Mouse (Mus musculus) forebrain, embryonic 14.5 days (tissue): ENCODE data around the gene Prm2. TPM values are rescaled to one million over a fixed set of nuclear protein-coding genes. Genes with fewer than 3 reads are reported as not detected.

Source experiments
- ATAC-seq: fragments of 200-750 bp; cut with Nextera tagmentation; 2 replicates; pipeline ENCODE4 v1.8.0; 2017; ENCODE audit warnings: mild to moderate bottlenecking, moderate library complexity
- DNase-seq: peaks from one replicate; pipeline ENCODE4 v3.0.0-alpha.2; 2015; ENCODE audit warnings: low spot score
- H3K27ac ChIP-seq: fragments of 300-500 bp; sonication (generic); 2 replicates; pipeline ENCODE4 v1.5.1; 2014; ENCODE audit warnings: low read depth, mild to moderate bottlenecking, control low read depth, low read length, moderate library complexity
- H3K27me3 ChIP-seq: fragments of 300-500 bp; sonication (generic); replicated peaks from 2 replicates; pipeline ENCODE4 v1.6.1; 2014; ENCODE audit warnings: low read length, control low read depth, mixed read lengths; ENCODE audit not compliant: control insufficient read depth, insufficient read depth
- H3K36me3 ChIP-seq: fragments of 300-500 bp; sonication (generic); 2 replicates; pipeline ENCODE4 v1.6.1; 2014; ENCODE audit warnings: low read length, control low read depth; ENCODE audit not compliant: control insufficient read depth, insufficient read depth
- H3K4me1 ChIP-seq: fragments of 300-500 bp; sonication (generic); 2 replicates; pipeline ENCODE4 v1.6.1; 2014; ENCODE audit warnings: antibody characterized with exemption, low read length, control low read depth; ENCODE audit not compliant: control insufficient read depth, insufficient read depth
- H3K4me2 ChIP-seq: fragments of 300-500 bp; sonication (generic); 2 replicates; pipeline ENCODE4 v1.6.1; 2014; ENCODE audit warnings: mild to moderate bottlenecking, control low read depth, low read length
- H3K4me3 ChIP-seq: fragments of 300-500 bp; sonication (generic); 2 replicates; pipeline ENCODE4 v1.5.1; 2014; ENCODE audit warnings: low read depth, low read length, control low read depth
- H3K9ac ChIP-seq: fragments of 300-500 bp; sonication (generic); 2 replicates; pipeline ENCODE4 v1.6.1; 2014; ENCODE audit warnings: mild to moderate bottlenecking, low read length, control low read depth, moderate library complexity
- H3K9me3 ChIP-seq: fragments of 300-500 bp; sonication (generic); replicated peaks from 2 replicates; pipeline ENCODE4 v1.6.1; 2016; ENCODE audit warnings: low read length, control low read depth, mixed read lengths; ENCODE audit not compliant: control insufficient read depth
- WGBS: fragments of 180-500 bp; shearing (Covaris S2); extraction: QIAGEN DNeasy Blood & Tissue Kit; methylation state at CpG from one replicate; pipeline ENCODE4 v1.1.7; 2014; 5-methylcytosine and 5-hydroxymethylcytosine counted together
- polyA plus RNA-seq: library from polyadenylated mRNA; unstranded; fragments of >200 nt; fragmentation: Nextera tagmentation; extraction: Ambion mirVana; gene quantifications from 2 replicates; pipeline ENCODE4 v1.2.1, GENCODE M21; 2014

The Prm2 gene
- polyA plus RNA-seq, 1 experiment from 2014 or later, result not detected

DNA sequence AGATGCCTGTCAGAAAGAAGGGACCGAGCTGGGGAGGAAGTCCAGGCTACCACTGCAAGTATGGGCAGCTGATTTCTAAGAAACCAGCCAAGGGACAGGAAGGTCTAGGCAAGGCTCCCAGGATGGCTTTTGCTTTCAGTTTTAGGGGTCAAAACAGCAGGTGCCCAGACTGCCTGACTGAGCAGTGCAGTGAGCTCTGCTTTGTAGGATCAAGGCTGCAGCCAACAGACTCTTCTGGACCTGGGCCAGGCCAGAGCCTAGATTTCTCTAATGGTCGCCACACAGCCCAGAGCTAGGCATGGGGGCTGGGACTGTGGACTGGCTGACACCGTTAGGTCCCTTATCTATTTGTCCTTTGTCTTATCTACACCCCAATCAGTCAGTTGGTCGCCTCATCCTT lies 21.2 kb downstream of the Prm2 start:
- H3K4me3 ChIP-seq, result no peak overlapping the region
- no peak overlapping the region for H3K4me2 ChIP-seq
- DNase-seq, result peak; percentile 7
- H3K36me3 ChIP-seq, result no peaks in the 10 kb centered on the region
- H3K27me3 ChIP-seq, result no peaks in the 10 kb centered on the region
- H3K4me1 ChIP-seq, result no peaks in the 10 kb centered on the region
- H3K27ac ChIP-seq, result no peak overlapping the region
- H3K9ac ChIP-seq, result no peak overlapping the region
- H3K9me3 ChIP-seq, result no peaks in the 10 kb centered on the region
- ATAC-seq, result no peak
- 67% methylated on average over 4 of the region's 4 CpGs for WGBS

DNA sequence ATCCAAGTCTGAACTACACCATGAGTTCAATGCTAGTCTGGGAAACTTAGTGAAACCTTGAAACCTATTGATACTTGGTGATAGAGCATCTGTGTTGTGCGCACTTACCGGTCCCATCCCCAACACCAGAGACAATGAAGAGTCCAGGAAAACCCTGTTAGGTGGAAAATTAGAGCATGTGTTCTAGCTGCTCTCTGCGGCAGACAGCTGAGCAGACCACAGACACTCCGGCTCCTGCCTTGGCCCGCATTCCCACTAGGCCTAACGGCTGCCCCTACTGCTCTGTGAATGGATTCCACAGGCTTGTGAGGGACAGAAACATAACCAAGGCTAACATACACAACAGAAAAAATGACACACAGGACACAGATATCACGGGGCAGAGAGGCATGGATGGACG lies 22.4 kb downstream of the Prm2 start:
- DNase-seq, result no peak
- no peak for ATAC-seq
- no peak overlapping the region for H3K4me3 ChIP-seq
- 89% methylated on average over 8 of the region's 8 CpGs for WGBS
- H3K9me3 ChIP-seq, result no peaks in the 10 kb centered on the region
- no peak overlapping the region for H3K9ac ChIP-seq
- no peaks in the 10 kb centered on the region for H3K4me1 ChIP-seq
- no peak overlapping the region for H3K27ac ChIP-seq
- H3K36me3 ChIP-seq, result no peaks in the 10 kb centered on the region
- no peak overlapping the region for H3K4me2 ChIP-seq
- no peaks in the 10 kb centered on the region for H3K27me3 ChIP-seq

DNA sequence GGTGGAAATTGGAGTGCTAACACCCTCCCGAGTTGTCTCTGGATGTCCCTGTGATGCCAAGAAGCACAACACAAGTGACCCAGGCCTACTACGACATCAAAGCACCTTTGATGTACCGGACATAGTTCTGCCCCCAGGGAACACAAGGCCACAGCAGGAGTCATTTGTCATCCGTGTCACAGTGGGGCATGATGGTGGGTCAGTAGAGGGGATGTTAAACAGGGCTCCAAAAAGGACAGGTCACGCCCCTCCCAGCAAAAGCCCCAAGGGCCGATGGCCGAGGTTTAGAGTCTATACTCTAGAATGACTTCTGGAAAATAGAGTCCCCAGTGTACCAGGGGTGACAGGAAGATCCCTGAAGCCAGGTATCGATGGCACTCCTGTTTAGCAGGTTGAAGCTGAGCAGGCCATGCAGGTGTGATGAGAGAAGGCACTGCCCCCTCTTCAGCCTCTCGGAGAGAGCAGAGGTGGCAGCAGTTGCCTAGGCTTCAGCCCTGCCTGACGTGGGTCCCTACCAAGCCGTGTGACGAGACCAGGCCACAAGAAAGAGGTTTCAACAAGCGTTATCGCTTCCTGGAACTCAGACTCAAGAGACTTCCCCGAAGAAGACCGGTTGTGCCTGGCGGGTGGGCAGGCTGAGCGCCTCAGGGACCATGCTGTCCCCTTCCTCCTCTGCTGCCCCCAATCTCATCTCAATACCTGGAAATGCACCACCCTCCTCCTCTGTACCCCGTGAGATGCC lies 24.0 kb downstream of the Prm2 start:
- Histone ChIP-seq H3K9me3 (no peaks in the 10 kb centered on the region), H3K4me3 (no peak overlapping the region), H3K4me1 (no peaks in the 10 kb centered on the region), H3K27me3 (no peaks in the 10 kb centered on the region), H3K4me2 (no peak overlapping the region), H3K27ac (no peak overlapping the region), H3K9ac (no peak overlapping the region), H3K36me3 (no peaks in the 10 kb centered on the region)
- WGBS, result 73% methylated on average over 19 of the region's 19 CpGs
- DNase-seq (no peak), ATAC-seq (no peak)

DNA sequence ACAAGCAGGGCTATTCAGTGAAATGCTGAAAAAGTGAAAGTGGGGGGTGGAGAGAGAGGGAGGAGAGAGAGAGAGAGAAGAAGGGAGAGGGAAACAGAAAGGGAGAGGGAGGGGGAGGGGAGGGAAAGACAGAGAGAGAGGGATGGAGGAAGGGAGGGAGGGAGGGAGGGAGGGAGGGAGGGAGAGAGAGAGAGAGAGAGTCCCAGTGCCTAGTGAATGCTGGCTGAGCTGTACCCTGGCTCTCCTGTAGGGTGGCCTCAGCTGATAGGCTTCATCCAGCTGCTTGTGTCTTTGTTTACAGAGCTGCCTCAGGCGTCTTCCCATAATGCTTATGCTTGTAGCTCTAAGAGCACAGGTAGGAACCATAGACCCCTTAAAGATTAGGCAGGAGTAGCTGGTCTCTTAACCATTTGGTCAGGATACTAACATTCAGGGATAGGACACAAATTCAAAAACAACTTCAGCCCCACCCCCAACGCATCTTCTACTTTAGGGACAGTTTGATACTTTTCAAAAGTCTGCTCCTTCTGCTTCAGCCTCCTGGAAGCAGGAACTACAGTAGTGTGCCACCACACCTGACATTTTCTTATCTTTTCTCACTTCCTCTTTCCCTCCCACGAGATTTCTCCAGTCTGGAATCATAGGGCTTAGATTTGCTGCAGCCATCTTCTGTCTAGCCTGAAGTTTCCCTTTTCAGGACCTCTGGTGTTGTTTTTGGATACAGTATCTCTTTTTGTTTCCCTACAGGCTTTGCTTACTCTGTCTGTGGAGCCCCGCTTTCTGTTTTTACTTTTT lies 25.2 kb downstream of the Prm2 start:
- no peaks in the 10 kb centered on the region for H3K27me3 ChIP-seq
- H3K27ac ChIP-seq, result no peak overlapping the region
- H3K9ac ChIP-seq, result no peak overlapping the region
- ATAC-seq, result no peak
- no peak overlapping the region for H3K4me2 ChIP-seq
- H3K36me3 ChIP-seq, result no peaks in the 10 kb centered on the region
- no peaks in the 10 kb centered on the region for H3K4me1 ChIP-seq
- H3K9me3 ChIP-seq, result no peaks in the 10 kb centered on the region
- H3K4me3 ChIP-seq, result no peak overlapping the region
- WGBS, result 54% methylated on average over 4 of the region's 4 CpGs
- peak; percentile 13 for DNase-seq

DNA sequence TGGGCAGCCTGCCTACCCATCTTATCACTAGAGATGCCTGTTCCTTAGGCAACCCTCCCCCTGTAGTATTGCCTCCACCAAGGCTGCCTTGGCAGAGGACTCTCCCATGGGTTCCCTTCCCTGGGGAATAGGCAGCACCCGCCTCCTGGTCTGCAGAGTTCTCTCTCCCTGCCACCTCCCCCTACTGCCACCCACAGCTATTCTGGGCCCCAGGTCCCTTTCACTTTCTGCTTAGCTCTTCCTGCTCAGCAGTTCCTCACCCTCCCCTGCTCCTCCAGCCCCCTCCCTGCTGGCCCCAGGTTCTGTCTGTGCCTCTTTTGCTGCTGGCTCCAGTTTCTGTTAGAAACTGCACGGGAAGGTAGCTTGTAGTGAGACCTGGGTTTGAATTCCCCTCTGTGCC lies 26.3 kb downstream of the Prm2 start:
- H3K9me3 ChIP-seq, result no peaks in the 10 kb centered on the region
- H3K4me3 ChIP-seq, result no peak overlapping the region
- no peaks in the 10 kb centered on the region for H3K4me1 ChIP-seq
- H3K27ac ChIP-seq, result no peak overlapping the region
- no peaks in the 10 kb centered on the region for H3K36me3 ChIP-seq
- 41% methylated on average over 2 of the region's 2 CpGs for WGBS
- ATAC-seq (no peak), DNase-seq (no peak)
- no peak overlapping the region for H3K9ac ChIP-seq
- no peak overlapping the region for H3K4me2 ChIP-seq
- H3K27me3 ChIP-seq, result no peaks in the 10 kb centered on the region

DNA sequence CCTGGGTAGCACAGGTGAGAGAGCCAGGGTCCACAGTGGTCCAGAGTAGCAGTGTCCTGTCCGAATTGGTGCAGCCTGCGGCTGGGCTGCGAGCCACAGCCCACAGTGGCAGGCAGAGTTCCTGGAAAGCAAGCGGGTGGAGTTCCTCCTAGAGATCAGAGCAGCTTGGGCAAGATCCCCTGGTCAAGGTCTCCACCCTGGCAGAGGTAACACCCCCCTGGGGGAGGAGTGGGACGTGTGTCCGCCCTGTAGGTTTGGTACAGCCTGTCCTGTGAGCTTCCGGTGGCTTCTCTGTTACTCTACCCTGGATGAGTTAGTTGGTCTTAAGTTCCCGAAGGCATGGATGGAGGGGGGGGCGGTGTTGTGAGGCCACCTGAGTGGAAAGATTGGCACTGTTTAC lies 27.1 kb downstream of the Prm2 start:
- DNase-seq (no peak), ATAC-seq (no peak)
- Histone ChIP-seq H3K9ac (no peak overlapping the region), H3K4me3 (no peak overlapping the region), H3K36me3 (no peaks in the 10 kb centered on the region), H3K27me3 (no peaks in the 10 kb centered on the region), H3K4me1 (no peaks in the 10 kb centered on the region), H3K27ac (no peak overlapping the region), H3K9me3 (no peaks in the 10 kb centered on the region), H3K4me2 (no peak overlapping the region)
- WGBS, result 70% methylated on average over 9 of the region's 9 CpGs

DNA sequence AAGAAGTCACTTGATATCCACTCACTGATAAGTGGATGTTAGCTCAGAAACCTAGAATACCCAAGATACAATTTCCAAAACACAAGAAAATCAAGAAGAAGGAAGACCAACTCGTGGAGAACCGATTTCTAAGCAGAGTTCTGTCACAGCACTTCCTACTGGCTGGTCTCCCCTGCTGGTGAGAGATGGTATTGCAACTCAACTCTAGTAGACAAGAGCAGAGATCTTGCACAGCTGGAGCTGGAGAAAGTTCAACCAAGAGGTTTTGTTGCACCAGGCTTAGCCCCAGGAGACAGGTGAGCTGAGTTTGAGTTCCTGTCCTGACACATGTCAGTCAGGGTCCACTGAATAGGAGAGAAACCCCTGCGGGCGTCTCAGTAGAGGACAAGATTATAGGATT lies 28.8 kb downstream of the Prm2 start:
- WGBS, result 41% methylated on average over 4 of the region's 4 CpGs
- Histone ChIP-seq H3K27ac (no peak overlapping the region), H3K27me3 (no peaks in the 10 kb centered on the region), H3K4me2 (no peak overlapping the region), H3K4me3 (no peak overlapping the region), H3K9ac (no peak overlapping the region), H3K4me1 (no peaks in the 10 kb centered on the region), H3K9me3 (no peaks in the 10 kb centered on the region), H3K36me3 (no peaks in the 10 kb centered on the region)
- ATAC-seq (no peak), DNase-seq (peak; percentile 78)

DNA sequence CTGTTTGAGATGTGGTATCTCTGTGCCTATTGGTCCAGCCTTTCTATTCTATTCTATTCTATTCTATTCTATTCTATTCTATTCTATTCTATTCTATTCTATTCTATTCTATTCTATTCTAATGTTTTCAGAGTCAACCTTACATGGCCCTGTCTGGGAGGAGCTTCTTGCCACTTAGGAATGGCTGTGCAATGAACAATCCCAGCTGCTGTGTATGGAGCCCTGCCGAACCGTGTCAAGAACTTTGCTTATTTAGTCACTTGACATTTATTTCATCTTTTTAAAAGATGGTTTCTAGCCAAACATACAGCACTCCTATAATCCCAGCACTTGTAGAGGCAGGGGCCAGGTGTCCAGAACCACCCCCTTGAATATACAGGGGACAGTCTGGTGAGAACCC lies 31.6 kb downstream of the Prm2 start:
- no peak overlapping the region for H3K4me2 ChIP-seq
- WGBS, result 65% methylated on average over 2 of the region's 2 CpGs
- H3K4me1 ChIP-seq, result no peaks in the 10 kb centered on the region

More for the DNA sequence above, 31.6 kb downstream of the Prm2 start:
- H3K9ac ChIP-seq, result no peak overlapping the region
- H3K27me3 ChIP-seq, result no peaks in the 10 kb centered on the region
- H3K9me3 ChIP-seq, result no peaks in the 10 kb centered on the region
- no peaks in the 10 kb centered on the region for H3K36me3 ChIP-seq
- DNase-seq (no peak), ATAC-seq (no peak)
- H3K4me3 ChIP-seq, result no peak overlapping the region
- no peak overlapping the region for H3K27ac ChIP-seq
